Mouse (Mus musculus) gastrocnemius, postnatal 14 days (tissue): ENCODE measurements around the gene Zmynd10. TPM values are rescaled to one million over a fixed set of nuclear protein-coding genes. Genes with fewer than 3 reads are reported as not detected.

Source experiments
- DNase-seq: peaks from one replicate; pipeline ENCODE4 v3.0.0; 2021; ENCODE audit warnings: mixed read lengths
- intact Hi-C: fragments of 180-260 bp; cut with DNase I; formaldehyde crosslinking; loops from one replicate; pipeline ENCODE4 v1.15.1; 2025; ENCODE audit warnings: low total_unique reads
- long read RNA-seq, 2 experiments: library from polyadenylated mRNA; stranded (forward); transcript quantifications; one replicate each; pipeline ENCODE4 v2.0.0; 2021
- total RNA-seq, 2 experiments: library from RNA; stranded (reverse); gene quantifications; 2 replicates each; pipeline ENCODE4 v1.2.3; 2021

Zmynd10 gene
- not detected for total RNA-seq
- long read RNA-seq, experiment 1 = 0 reads
- long read RNA-seq, experiment 2 = 0 reads

DNA sequence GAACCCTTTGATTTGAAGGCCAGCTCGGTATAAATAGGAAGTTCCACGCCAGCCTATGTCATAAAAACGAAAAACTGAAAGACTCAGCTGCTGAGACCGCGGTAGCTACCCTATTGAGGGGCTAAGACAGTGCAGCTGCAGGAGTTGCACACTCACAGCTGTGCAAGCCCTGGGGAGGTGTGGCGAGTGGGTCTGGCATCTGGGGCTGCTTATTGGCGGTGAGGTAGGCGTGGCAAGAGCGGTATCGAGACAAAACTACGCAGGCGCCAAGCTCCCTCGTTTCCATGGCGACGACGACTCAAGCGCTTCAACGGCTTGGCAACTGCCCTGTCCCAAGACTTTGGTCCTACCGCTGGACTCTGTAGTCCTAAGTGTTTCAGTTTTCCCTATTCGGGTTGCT, at the start of gene Zmynd10:
Zmynd10 (plus strand) TSS at position 273 of the 400 bp plus-strand sequence.
- DNase-seq = peak; percentile 89
- intact Hi-C loops = no loop called here

GRCm38 (mm10) chr9:107500708-107501286, 46.3 kb upstream of the Zmynd10 start:
- intact Hi-C loops = no loop called here
- no peak for DNase-seq

DNA sequence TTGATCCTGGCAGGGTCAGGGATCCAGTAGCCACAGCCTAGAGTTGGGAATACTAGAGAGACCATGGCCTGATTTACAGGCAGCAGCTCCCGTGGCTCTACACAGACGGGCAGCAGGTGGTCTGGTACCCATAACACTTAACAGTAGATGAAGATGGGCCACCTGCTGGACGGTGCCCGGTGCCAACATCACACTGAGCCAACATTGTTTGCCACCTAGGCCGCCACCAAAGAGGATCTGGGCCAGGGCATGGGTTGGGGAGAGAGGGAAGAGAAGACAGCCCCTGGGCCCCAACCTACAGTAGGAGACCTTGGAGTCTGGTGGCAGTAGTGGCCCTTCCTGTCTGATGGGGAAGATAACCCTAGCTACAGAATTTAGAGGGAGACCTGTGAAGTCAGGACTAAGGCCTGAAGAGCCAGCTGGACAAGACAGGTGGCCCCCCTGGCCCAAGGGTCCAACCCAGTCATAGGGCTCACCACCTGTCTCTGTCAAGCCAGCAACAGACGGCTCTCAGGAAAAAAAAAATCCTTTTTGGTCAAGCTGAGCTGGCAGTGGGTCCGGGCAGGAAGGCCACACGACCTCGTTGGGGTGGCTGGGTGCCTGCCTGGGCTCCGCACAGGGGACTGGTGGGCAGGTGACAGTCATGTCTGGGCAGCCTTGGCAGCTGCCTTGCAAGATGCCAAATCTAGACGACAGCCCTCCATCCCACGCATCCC, 44.8 kb upstream of the Zmynd10 start:
- intact Hi-C loops = no loop called here
- DNase-seq = no peak

- intact Hi-C loops = no loop called here
- no peak for DNase-seq
Measured at GRCm38 (mm10) chr9:107504662-107505537, 42.2 kb upstream of the Zmynd10 start.

- no peak for DNase-seq
- intact Hi-C loops = no loop called here
Measured at GRCm38 (mm10) chr9:107508266-107508665, 38.8 kb upstream of the Zmynd10 start.

DNA sequence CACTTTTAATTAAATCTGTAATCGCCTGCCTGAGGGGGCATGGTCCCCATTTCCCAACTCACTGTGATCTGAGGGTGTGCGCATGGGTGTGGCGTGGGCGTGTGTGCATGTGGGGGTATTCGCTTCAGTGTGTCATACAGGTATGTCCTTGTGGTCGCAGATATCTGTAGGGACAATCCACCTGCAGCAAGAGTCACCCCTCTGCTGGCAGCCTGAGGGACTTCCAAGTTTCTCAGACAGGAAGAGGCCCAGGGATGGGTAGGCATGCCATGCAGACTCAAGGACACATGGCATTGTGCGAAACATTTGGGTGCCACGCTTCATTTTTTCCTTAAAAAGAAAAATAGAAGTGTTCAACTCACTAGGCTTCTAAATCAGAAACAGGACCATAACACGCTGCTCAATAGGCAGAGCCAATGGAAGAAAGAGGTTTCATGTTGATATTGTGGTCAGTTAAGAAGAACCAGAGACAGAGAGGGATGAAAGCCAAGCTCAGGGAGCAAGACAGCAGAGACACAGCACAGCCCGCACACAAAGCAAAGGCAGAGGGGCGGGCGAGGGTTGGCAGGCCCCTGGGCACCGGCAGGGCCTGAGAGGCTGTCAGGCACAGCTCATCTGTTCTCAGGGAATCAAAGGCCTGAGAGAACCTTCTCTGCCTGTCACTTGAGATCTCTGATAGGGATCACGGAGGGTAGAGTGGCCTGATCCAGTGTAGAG, 36.6 kb upstream of the Zmynd10 start:
- DNase-seq = no peak
- intact Hi-C loops = loop anchor here (10.0 kb wide), 2 partner anchors 46 to 616 kb away; partner anchors contain the start of gene Manf

DNA sequence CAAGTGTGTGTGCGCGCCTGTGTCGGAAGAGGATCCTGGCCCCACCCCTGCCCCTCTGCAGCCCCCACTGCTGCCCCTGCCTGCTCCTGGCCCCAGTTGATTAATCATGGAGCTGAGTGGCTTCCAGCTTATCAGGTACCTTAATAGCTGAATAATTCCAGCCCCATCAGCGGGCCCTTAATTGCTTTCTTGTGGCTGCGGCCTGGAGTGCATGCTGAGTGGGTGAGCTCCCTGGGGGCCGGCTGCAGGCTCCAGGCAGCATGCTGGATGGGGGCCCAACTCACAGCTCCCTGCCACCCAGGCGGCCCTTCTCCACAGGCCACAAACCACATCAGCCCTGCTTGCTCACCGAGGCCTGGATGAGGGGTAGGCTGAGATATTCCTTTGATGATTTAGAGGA, 35.7 kb upstream of the Zmynd10 start:
- intact Hi-C loops = loop anchor here (10.0 kb wide), 2 partner anchors 47 to 617 kb away; partner anchors contain the start of gene Manf
- no peak for DNase-seq

- intact Hi-C loops = loop anchor here (2.0 to 10.0 kb wide), 3 partner anchors 48 to 618 kb away; partner anchors contain the start of gene Manf
- no peak for DNase-seq
Measured at GRCm38 (mm10) chr9:107512326-107512725, 34.8 kb upstream of the Zmynd10 start.

DNA sequence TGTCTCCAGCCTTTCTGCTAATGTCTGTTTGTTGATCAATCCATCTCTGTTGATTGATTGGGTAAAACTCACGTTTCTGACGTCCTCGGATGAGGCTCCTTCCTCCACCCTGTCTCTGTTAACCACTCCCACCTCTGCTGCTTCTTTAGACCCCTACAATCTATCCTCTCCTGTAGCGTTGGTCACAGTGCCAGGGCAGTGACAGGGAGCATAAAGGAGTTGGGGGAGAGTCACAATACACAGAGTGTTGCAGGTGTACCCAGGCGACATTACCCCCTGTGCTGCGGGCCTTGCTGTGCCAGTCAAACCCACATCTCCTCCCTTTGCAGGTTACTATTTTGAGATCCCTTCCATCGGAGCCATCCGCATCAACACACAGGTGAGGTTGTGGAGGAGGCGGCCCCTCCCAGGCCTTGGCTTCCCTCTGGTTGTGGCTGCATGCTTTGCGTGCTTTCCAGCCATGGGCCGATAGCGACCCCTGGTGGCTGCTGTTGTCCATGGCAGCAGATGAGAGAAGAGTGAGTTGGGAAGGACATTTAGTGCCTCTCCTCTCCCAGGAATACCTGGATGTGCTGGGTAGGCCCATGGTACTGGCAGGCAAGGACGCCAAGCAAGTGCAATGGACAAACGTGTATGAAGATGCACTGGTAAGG, 32.7 kb upstream of the Zmynd10 start:
- intact Hi-C loops = loop anchor here (10.0 kb wide), 2 partner anchors 50 to 620 kb away; partner anchors contain the start of gene Manf
- peak; percentile 78 for DNase-seq

- intact Hi-C loops = no loop called here
Measured at GRCm38 (mm10) chr9:107520331-107520730, 26.8 kb upstream of the Zmynd10 start.

GRCm38 (mm10) chr9:107521190-107521589, 25.9 kb upstream of the Zmynd10 start:
- intact Hi-C loops = no loop called here
- DNase-seq = no peak

More at GRCm38 (mm10) chr9:107520331-107520730, 26.8 kb upstream of the Zmynd10 start:
- no peak for DNase-seq

GRCm38 (mm10) chr9:107521711-107522399, 25.2 kb upstream of the Zmynd10 start:
- no peak for DNase-seq

DNA sequence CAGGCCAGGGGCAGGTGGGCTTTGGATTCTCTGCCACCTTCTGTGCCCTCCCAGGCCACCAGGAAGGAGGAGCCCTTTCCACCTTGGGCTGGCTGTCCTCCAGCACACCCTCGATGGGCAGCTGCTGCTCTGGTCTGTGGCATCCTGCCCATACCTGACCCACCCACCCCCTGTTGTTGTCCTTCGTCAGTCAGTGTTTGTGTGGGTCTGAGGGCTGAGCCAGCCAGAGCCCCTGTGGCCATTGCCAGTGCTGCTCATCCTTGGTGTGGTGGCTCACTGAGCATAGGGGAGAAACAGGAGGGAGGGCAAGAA, 24.7 kb upstream of the Zmynd10 start:
- intact Hi-C loops = no loop called here
- DNase-seq = no peak

More at GRCm38 (mm10) chr9:107521711-107522399, 25.2 kb upstream of the Zmynd10 start:
- intact Hi-C loops = no loop called here

DNA sequence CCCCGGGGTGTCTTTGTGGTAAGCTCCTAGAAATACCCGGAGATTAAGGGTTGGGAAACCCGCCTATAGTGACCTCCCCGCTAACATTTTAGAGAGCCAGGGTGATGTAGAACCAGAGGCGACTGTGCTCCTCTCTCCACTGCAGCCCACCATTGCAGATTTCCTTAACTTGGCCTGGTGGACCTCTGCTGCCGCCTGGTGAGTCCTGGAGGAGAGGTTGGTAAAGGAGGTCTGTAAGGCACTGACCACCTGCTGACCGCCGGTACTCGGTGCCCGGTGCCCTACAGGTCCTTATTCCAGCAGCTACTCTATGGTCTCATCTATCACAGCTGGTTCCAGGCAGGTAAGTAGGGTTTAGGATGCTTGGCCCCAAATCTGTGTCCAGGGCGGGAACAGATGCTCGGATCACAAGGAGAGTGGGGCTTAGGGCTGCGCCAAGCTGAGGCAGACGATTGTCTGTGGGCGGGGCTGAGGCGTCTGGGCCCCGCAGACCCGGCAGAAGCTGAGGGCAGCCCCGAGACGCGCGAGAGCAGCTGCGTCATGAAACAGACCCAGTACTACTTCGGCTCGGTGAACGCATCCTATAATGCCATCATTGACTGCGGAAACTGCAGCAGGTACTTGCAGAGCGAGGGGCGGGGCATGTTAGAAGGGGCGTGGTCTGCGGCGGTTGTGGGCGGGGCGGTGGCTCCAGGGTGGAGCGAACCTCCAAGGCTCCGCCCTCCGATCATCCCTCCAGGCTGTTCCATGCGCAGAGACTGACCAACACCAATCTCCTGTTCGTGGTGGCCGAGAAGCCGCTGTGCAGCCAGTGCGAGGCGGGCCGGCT, 20.7 kb upstream of the Zmynd10 start:
- intact Hi-C loops = no loop called here
- peak; percentile 62 for DNase-seq

DNA sequence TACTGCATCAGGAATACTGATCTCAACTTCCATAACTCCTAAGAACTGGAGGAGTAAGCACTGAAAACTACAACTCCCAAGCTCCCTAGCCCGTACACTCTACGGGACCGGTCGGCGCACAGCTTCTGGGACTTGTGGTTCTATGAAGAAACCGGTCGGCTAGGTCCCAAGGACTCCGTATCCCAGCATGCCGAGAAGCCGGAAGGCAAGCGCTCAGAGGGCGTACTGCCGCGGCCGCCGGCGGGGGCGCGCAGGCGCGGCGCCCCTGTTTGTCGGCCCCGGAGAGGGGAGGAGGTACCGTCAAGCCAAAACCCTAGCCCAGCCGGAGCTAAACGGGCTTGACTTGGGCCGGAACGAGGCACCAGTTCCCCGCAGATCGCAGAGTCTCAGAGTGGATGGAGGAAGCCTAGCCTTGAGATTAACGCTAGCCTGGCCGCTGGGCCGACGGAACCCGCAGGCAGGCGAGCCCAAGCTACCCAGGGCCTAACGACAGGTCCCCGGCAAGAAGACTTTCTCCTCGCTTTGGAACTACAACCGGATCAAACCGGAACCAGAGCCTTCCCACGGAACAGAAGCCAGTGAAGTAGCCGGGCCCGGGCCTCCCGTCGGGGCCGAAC, 13.2 kb upstream of the Zmynd10 start, which contains the start of gene Tmem115:
Tmem115 (plus strand) TSS at position 155 of the 617 bp plus-strand sequence.
- peak; percentile 93 for DNase-seq
- intact Hi-C loops = no loop called here

GRCm38 (mm10) chr9:107534408-107535202, 12.5 kb upstream of the Zmynd10 start:
- DNase-seq = peak; percentile 64
- intact Hi-C loops = no loop called here
